Mouse (Mus musculus): ENCODE results near the gene Traf4.
"Not testable (repeated sequence)": the region's sequence is repeated elsewhere in the genome, so short reads cannot be mapped to it uniquely, and the experiment has no call there.

Gene Traf4

GRCm38 (mm10) chr11:78135314-78135713 lies 30.1 kb downstream of the Traf4 start:
- DNase-seq = not testable (repeated sequence)

- no peak for DNase-seq
Measured at GRCm38 (mm10) chr11:78134344-78134743, 31.0 kb downstream of the Traf4 start.

DNA sequence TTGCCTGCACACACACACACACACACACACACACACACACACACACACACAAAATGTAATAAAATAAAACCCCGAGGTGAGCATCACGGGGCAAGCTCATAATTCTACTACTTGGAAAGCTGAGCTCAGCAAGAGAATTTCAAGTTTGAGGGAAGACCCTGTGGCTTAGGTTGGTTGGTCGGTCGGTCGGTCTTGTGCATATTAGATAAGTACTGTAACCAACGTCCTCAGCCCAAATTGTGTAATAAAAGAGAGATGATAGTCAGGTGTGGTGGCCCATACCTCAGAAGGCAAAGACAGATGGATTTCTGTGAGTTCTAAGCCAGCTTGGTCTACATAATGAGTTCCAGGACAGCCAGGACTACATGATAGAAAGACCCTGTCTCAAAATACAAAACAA lies 31.5 kb downstream of the Traf4 start:
- DNase-seq = no peak

DNA sequence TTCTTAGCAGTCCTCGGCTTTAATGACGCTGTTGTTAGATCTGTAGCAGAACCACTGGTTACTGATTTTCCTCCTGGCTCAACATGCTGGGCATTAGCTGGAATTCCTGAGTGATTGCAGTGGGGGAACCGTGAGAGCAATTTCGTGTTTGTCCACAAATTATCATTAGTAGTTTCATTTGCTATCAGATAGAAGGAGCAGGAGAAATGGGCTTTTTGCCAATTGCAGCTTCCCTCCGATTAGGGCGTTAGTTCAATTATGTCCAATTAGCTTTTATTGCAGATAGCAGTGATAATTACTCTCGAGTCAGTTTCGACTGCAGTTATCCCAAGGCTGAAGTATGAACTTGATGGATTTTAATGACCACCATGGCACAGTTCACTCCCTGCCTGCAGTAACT lies 35.9 kb downstream of the Traf4 start:
- DNase-seq = no peak

DNA sequence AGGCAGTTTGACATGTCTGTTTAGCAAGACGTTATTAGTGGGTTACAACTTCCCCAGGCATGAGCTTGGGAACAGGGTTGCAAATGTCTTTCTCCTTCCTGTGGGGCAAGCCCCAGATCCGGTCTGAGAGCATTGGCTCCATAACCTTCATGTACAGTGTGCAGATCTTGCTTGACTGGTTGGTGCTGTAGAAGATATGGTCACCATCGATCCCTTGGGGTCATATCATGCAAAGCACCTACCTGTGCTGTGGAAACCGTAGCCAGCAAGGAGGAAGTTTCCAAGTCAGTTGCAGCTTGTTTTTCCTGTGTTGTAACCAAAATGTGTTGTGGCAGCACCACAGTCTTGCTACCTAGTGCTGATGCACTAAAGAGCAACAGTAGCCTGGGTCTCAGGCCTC lies 38.6 kb downstream of the Traf4 start:
- no peak for DNase-seq

DNA sequence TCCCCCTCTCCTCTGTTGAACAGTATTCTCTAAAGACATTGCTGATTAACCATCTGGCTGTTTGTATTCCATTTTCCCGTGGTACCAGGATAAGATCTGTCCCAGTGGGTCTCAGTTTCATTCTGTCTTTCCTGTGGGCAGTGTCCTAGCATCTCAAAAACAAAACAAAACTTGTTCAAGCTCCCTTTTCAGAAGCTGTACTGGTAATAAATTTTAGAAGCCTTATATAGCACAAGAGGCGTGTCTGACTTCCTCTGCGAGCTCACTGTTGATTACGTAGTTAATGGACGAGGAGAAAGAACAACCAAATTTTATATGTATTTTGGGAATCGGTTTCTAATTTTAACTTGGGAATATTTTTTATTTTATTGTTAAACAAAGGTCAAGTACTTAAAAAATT lies 39.7 kb downstream of the Traf4 start:
- DNase-seq = no peak

GRCm38 (mm10) chr11:78123782-78124181 lies 41.6 kb downstream of the Traf4 start:
- DNase-seq = no peak

DNA sequence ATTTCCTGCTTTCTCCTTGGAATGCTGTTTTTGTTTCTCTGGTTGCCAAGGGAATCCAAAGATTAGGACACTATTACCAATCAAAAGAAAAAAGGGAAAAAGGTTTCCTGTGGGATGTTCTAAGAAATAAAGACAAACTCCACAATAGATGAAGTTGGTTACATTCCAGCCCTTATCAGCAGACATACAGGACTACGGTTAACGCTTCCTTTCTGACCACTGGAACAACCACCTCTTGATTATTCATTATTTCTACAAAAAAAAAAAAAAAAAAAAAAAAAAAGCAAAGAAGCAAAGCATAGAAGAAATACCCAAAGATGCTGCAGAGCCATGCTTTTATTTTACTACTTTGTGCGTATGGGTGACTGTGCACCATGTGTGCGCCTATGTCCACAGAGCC lies 42.6 kb downstream of the Traf4 start:
- no peak for DNase-seq

DNA sequence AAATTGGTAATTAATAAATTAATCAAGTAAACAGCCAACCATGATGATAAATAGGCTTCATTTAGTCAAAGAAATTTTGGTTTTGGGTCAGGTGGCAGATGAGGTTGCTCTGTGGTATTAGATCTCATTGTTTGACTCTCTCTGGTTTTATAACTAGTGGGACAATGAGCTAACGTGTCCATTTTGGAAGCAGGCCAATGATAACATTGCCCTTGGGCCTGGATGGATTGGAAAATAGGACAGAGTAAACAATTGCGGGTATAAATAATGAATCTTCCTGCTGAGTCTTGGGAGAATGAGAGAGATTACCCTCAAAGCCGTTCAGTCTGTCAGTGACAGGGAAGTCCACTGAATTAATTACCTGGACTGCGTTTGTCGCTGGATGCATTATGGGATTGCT lies 44.2 kb downstream of the Traf4 start:
- DNase-seq = no peak

DNA sequence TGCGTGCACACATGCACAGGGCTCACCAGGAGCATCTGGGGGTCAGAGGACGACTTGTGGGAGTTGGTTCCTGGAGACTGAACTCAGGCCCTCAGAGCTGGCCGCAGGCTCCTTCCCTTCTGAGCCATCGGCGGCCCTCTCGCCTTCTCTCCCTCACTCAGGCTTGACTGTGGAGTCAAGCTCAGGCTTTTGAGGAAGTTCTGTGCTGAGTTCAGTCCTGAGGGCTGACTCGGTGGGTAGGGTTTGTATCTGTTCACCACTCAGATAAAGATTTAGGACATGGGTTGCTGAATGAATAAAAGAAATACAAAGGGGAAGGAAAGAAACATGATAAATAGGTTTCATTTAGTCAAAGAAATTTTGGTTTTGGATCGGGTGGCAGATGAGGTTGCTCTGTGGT lies 45.5 kb downstream of the Traf4 start:
- no peak for DNase-seq

GRCm38 (mm10) chr11:78118467-78118866 lies 46.9 kb downstream of the Traf4 start:
- DNase-seq = no peak

- no peak for DNase-seq
Measured at GRCm38 (mm10) chr11:78116146-78116410, 49.3 kb downstream of the Traf4 start.

DNA sequence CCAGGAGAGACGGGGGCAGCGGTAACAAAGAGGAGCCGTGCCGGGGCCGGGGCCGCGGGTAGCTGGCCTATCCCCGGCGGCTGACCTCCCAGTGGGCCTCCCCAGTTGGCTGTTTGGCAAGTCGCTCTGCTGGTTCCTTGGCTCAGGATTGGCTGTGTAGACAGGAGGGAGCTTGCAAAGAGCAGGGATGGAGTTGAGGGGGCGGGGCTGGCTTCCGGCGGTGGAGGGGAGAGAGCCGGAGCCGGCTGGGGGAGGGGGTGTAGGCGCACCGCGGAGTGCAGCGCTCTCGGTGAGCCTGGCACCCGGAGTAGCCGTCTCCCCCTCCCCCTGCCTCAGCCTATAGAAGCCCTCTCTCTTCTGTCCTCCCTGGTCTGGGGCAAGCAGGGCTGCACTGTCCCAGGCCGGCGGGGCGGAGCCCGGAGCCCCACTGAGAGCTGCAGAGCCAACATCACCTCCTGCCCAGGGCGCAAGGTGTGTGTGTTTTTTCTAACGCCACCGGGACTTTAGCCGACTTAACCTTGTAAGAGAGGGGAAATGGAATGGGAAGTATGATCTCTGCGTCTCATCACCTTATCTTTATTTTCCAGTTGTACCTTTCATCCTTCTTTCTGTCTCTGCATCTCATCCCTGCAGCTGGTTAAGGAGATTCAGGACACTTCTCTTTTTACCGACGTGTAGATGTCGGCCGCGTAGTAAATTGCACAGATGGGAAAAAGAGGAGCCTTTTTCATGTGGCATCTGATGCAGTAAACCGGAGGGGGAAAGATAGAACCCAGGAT lies 49.8 kb downstream of the Traf4 start:
- peak; percentile 94 for DNase-seq

DNA sequence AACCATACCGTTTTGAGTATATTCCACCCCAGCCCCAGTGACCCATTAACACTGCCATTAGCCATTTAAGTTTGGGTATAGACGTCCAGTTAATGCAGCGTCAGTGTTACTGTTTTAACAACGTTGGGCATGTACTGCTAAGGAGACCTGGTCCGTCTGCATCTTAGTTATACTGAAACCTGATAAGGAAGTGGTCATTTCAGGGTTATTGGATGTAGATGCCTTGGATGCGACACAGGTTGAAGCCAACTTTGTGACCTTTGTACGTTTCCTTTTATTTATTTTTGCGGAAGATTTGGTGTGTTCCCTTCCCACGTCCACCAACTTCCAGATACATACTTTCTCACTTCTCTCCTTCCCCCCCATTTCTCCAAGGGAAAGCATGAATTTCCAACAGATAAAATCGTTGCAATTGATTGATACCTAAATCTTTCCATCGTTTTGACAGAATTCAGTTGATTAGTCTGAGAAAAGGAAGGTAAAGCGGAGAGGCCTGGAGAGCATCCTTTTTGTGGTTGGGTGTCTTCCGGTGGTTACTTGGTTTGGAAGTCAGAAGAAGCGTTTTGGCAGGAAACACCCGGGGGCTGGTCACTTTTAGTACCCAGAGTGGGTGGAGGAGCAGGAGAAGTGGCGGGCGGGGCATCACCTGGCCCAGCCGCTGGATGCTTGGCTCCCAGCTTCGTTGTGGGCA lies 50.6 kb downstream of the Traf4 start:
- DNase-seq = no peak

DNA sequence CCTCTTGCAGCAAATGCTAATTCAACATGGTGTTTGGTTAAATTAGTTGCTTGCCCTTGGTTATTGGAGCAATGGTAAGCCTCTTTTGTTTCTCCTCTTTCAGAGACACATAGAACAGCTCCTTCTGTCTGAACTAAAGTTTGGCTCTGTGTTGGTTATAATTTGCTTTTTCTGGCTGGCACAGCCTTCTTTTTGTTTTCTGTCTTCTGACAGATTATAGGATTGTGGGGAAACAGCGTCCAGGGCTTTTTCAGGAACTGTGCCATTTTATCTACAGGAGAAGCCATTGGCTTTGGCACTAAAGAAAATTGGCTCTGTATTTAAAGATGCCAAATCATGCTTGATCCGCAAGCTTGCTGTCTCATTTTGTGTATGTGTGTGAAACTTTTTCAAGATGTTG lies 51.8 kb downstream of the Traf4 start:
- no peak for DNase-seq
